Mouse (Mus musculus): ENCODE measurements around the gene Btbd16. TPM values are rescaled to one million over a fixed set of nuclear protein-coding genes. Genes with fewer than 3 reads are reported as not detected.

The Btbd16 gene
- polyA plus RNA-seq (2017; shearing (Covaris generic)), result 9.9 TPM

DNA sequence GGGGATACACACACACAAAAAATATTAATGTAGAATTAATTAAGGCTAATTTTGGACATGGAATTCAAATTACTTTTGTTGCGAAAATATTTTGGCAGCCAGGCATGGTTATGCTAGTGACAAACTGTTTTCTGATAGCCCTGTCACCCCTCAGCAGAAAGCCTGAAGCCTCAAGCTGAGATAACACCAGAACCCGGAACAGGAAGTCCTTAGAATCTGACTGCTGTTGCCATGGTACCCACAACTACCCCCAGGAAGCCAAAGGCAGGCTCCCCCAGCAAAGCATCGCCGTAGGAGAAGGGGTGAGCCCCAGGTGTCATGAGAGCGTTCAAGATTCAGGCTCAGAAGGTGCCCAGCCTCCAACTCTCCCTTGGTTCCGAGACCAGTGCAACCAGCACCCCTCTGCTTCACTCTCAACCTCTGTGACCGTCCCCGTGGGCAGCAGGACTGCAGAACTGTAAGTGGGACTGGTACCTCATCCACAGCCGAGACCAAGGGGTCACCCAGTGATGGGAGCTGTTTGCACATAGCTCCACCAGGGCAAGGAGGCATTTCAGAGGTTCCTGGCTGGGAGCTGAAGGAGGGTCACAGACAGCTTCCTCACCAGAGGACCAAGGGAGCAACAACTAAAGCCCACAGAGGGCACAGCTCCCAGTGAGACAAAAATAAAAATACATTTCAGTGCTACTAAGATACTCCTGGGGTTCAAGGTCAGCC is at the start of gene Btbd16:
TSS of gene Btbd16 (plus strand) at position 156 of the 717 bp plus-strand sequence.

GRCm38 (mm10) chr7:130865613-130866591 is 92.0 kb downstream of the Btbd16 start, which contains the start of gene Plekha1:
Plekha1 (plus strand) TSS chr7:130865756.

Other genes starting within 250 kb of the Btbd16 start
- gene Nsmce4a, start 201.0 kb upstream of the Btbd16 start, polyA plus RNA-seq (2017; shearing (Covaris generic)), result 13.5 TPM
- gene Tacc2, start 196.6 kb upstream of the Btbd16 start, polyA plus RNA-seq (2017; shearing (Covaris generic)), result 9.9 TPM
- gene Plekha1, start 91.7 kb downstream of the Btbd16 start, polyA plus RNA-seq (2017; shearing (Covaris generic)), result 67.7 TPM
- not detected for gene Htra1, start 162.0 kb downstream of the Btbd16 start, polyA plus RNA-seq (2017; shearing (Covaris generic))